Comparison of ENCODE assay signal across 9 mouse cellular contexts in the genomic region with DNA sequence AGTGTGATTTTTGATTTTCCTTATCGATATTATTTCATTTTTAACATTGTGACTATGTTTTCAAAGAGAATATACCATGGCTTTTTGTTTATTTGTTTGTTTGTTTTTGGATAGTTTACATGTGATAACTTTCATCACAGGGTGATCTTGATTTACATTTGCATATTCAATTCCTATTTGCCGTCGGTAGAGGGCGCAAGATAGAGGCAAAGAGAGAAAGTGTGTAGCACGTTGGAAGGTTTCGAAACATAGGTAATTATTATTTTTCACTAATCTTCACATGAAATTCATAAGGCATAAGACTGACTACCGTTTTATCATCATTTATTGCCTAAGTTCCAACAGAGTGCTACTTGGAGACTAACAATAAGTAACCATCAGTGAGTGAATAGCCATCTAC. TPM values are rescaled to one million over a fixed set of nuclear protein-coding genes. Genes with fewer than 3 reads are reported as not detected.
DNase-seq lines count a peak whose midpoint lies in the region; ATAC-seq and TF ChIP-seq lines count a peak whose summit lies in the region.
"Had no signal": no experiment of that assay in that cellular context is flagged by ENCODE, and none has a peak within 500 bp of the region (broad histone marks: within the 10 kb centered on the region; RNA-seq: fewer than 3 reads in every experiment).

No protein-coding gene starts in this region.

- no peak overlapping the region for H3K4me2 ChIP-seq in midbrain, embryonic 16.5 days (ENCODE audit: low read length)
- H3K4me2 ChIP-seq: limb, embryonic 12.5 days had no signal

- no peak overlapping the region for H3K27ac ChIP-seq in kidney, adult 2 months (ENCODE audit: insufficient read depth, low read depth, low read length)
- H3K27ac ChIP-seq in midbrain, embryonic 16.5 days (ENCODE audit: low read length): no peak overlapping the region
- H3K27ac ChIP-seq: limb, embryonic 12.5 days had no signal

- no peaks in the 10 kb centered on the region for H3K27me3 ChIP-seq in kidney, adult 2 months (replicated peaks; ENCODE audit: control insufficient read depth, insufficient read depth, low read length)
- H3K27me3 ChIP-seq in midbrain, embryonic 16.5 days (ENCODE audit: control insufficient read depth, insufficient read depth, low read depth, low read length): no peaks in the 10 kb centered on the region
- H3K27me3 ChIP-seq: limb, embryonic 12.5 days had no signal

- H3K4me1 ChIP-seq in kidney, adult 2 months (ENCODE audit: control insufficient read depth, insufficient read depth, low read length): no peaks in the 10 kb centered on the region
- H3K4me1 ChIP-seq in midbrain, embryonic 16.5 days (ENCODE audit: control insufficient read depth, insufficient read depth, low read length): no peaks in the 10 kb centered on the region

- H3K4me3 ChIP-seq in kidney, adult 2 months (ENCODE audit: insufficient read depth, low read depth, low read length): no peak overlapping the region
- H3K4me3 ChIP-seq in midbrain, embryonic 16.5 days (ENCODE audit: low read depth, low read length): no peak overlapping the region
- H3K4me3 ChIP-seq: limb, embryonic 12.5 days had no signal

- TF ChIP-seq CTCF in kidney, adult 2 months (conservative IDR thresholded peaks at IDR 0.05; ENCODE audit: insufficient read depth, insufficient read length, low read depth, low read length): 0 out of 2 replicates have a peak, but pooled peaks have one; percentile 15

- 11% methylated on average over 7 of the region's 7 CpGs for WGBS in kidney, adult 2 months
- WGBS in midbrain, embryonic 16.5 days: 20% methylated on average over 7 of the region's 7 CpGs

- H3K9ac ChIP-seq in midbrain, embryonic 16.5 days (ENCODE audit: low read depth, low read length): no peak overlapping the region
- H3K9ac ChIP-seq: limb, embryonic 12.5 days had no signal

- peak; percentile 63 for DNase-seq in adrenal gland, postnatal 10 days
- DNase-seq in adrenal gland, adult 8-10 months: no peak
- peak; percentile 51 for DNase-seq in kidney, adult 2 months
- no peak for DNase-seq in kidney, adult 11 months
- peak; percentile 53 for DNase-seq in A20 (ENCODE audit: low read depth, low spot score)
- DNase-seq in forelimb bud, embryonic 11.5 days (ENCODE audit: low read depth, low spot score): peak; percentile 55

- H3K9me3 ChIP-seq in midbrain, embryonic 16.5 days (replicated peaks; ENCODE audit: control insufficient read depth, low read length, poor library complexity, severe bottlenecking): no peaks in the 10 kb centered on the region; the same call in 1 of the 2 replicates
- H3K9me3 ChIP-seq: limb, embryonic 12.5 days had no signal

- ATAC-seq in megakaryocyte progenitor cell, adult 5-6 weeks (replicated peaks; ENCODE audit: poor library complexity): peak; percentile 87
- no peak for ATAC-seq in midbrain, embryonic 16.5 days

- TF ChIP-seq POLR2A in kidney, adult 2 months (IDR thresholded peaks at IDR 0.05; ENCODE audit: low read depth, low read length): no peak

- no peaks in the 10 kb centered on the region for H3K36me3 ChIP-seq in kidney, adult 2 months (ENCODE audit: control insufficient read depth, insufficient read depth, low read length)
- H3K36me3 ChIP-seq in midbrain, embryonic 16.5 days (ENCODE audit: control insufficient read depth, insufficient read depth, low read length): no peaks in the 10 kb centered on the region
- H3K36me3 ChIP-seq: limb, embryonic 12.5 days had no signal

RNA-seq across cellular contexts. Expression of a gene that starts 11.0 kb away (rescaled TPM):
- 1 to 10 TPM; 7.8 to 9.5 TPM for total RNA-seq in adrenal gland, postnatal 10 days (2021)
- 1 to 10 TPM; 1.9 to 3.9 (median 3.3) TPM for total RNA-seq in adrenal gland, adult 8-10 months (2022)
- 1.5 and 1.8 TPM in 2 replicates for polyA plus RNA-seq in kidney, adult 2 months (2012; rRNA removed)
- total RNA-seq in megakaryocyte progenitor cell, adult 5-6 weeks (2015): 0.22 TPM in 1 of 2 replicates, not detected in the other
- total RNA-seq in megakaryocyte progenitor cell, adult 5-6 weeks (2017): 0.17 TPM in 1 of 2 replicates, not detected in the other
- 8.6 and 12.9 TPM in 2 replicates for polyA plus RNA-seq in midbrain, embryonic 16.5 days (2015; fragmentation: Nextera tagmentation; extraction: Ambion mirVana)

RNA-seq across cellular contexts. Expression of a gene that starts 16.5 kb away (rescaled TPM):
- total RNA-seq in adrenal gland, postnatal 10 days (2021): 10 to 100 TPM; 11.7 to 11.9 TPM
- 1 to 10 TPM; 8.0 to 9.5 (median 8.6) TPM for total RNA-seq in adrenal gland, adult 8-10 months (2022)
- 8.7 and 12.3 TPM in 2 replicates for polyA plus RNA-seq in kidney, adult 2 months (2012; rRNA removed)
- 14.3 and 17.8 TPM in 2 replicates for total RNA-seq in megakaryocyte progenitor cell, adult 5-6 weeks (2015)
- total RNA-seq in megakaryocyte progenitor cell, adult 5-6 weeks (2017): 24.9 and 25.4 TPM in 2 replicates
- 0.87 and 0.88 TPM in 2 replicates for polyA plus RNA-seq in midbrain, embryonic 16.5 days (2015; fragmentation: Nextera tagmentation; extraction: Ambion mirVana)

Comparison
In these comparisons a context has a peak if more than half of its experiments do, and no peak if none do; other contexts are left out.
1. DNase-seq: peak in adrenal gland, postnatal 10 days (single experiment), kidney, adult 2 months (single experiment), A20 (single experiment) and forelimb bud, embryonic 11.5 days (single experiment); none in adrenal gland, adult 8-10 months (single experiment) and kidney, adult 11 months (single experiment).